Mouse (Mus musculus) lung, embryonic 14.5 days (tissue): ENCODE data around the gene Il1a. TPM values are rescaled to one million over a fixed set of nuclear protein-coding genes. Genes with fewer than 3 reads are reported as not detected.

Experiments used
- ATAC-seq: fragments of 200-750 bp; cut with Nextera tagmentation; 2 replicates; pipeline ENCODE4 v1.8.0; 2017; ENCODE audit warnings: mild to moderate bottlenecking, moderate TSS enrichment, moderate library complexity; ENCODE audit not compliant: insufficient read depth
- DNase-seq: peaks from one replicate; pipeline ENCODE4 v3.0.0-alpha.2; 2015
- H3K27ac ChIP-seq: fragments of 300-500 bp; sonication (generic); 2 replicates; pipeline ENCODE4 v1.5.1; 2014; ENCODE audit warnings: low read depth, mild to moderate bottlenecking, moderate library complexity
- H3K27me3 ChIP-seq: fragments of 300-500 bp; sonication (generic); 2 replicates; pipeline ENCODE4 v1.6.1; 2014; ENCODE audit warnings: low read length, control low read depth; ENCODE audit not compliant: insufficient read depth
- H3K36me3 ChIP-seq: fragments of 300-500 bp; sonication (generic); 2 replicates; pipeline ENCODE4 v1.6.1; 2014; ENCODE audit warnings: control low read depth; ENCODE audit not compliant: insufficient read depth
- H3K4me1 ChIP-seq: fragments of 300-500 bp; sonication (generic); 2 replicates; pipeline ENCODE4 v1.6.1; 2014; ENCODE audit warnings: antibody characterized with exemption, control low read depth; ENCODE audit not compliant: insufficient read depth
- H3K4me2 ChIP-seq: fragments of 300-500 bp; sonication (generic); 2 replicates; pipeline ENCODE4 v1.6.1; 2014; ENCODE audit warnings: mild to moderate bottlenecking
- H3K4me3 ChIP-seq: fragments of 300-500 bp; sonication (generic); 2 replicates; pipeline ENCODE4 v1.5.1; 2014; ENCODE audit warnings: low read depth, low read length
- H3K9ac ChIP-seq: fragments of 300-500 bp; sonication (generic); 2 replicates; pipeline ENCODE4 v1.6.1; 2014
- H3K9me3 ChIP-seq: fragments of 300-500 bp; sonication (generic); 2 replicates; pipeline ENCODE4 v1.6.1; 2016; ENCODE audit warnings: low read depth, low read length, control low read depth
- CTCF ChIP-seq: IDR thresholded peaks from 2 replicates; pipeline ENCODE4 v1.5.1; 2016; ENCODE audit warnings: antibody characterized with exemption, low read depth
- WGBS: fragments of 180-500 bp; shearing (Covaris S2); extraction: QIAGEN DNeasy Blood & Tissue Kit; methylation state at CpG from one replicate; pipeline ENCODE4 v1.1.7; 2014; 5-methylcytosine and 5-hydroxymethylcytosine counted together
- polyA plus RNA-seq: library from polyadenylated mRNA; unstranded; fragments of >200 nt; fragmentation: Nextera tagmentation; extraction: Ambion mirVana; gene quantifications from 2 replicates; pipeline ENCODE4 v1.2.1, GENCODE M21; 2014

Il1a gene
- polyA plus RNA-seq, 1 experiment from 2014 or later: not detected

DNA sequence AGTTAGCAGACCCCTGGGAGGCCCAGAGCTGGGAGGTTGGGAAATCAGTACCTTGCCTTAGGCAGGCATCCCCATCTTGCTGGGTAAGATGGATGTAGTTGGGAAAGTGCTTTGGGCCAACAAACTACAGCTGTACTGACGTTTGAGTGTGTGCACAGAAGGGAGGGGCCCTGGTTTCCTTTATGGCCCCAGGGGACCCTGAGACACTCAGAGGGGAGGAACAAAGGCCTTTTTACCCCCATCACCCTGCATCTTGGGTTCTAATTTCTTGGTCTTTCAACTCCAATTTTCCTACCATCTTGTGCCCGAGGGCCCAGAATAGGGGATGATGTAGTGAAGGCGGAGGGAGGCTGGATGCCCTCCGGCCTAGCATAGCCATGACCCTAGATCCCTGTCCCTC lies 53.8 kb downstream of the Il1a start:
- WGBS: 70% methylated on average over 4 of the region's 4 CpGs
- Histone ChIP-seq H3K36me3 (no peaks in the 10 kb centered on the region), H3K4me2 (no peak overlapping the region), H3K4me3 (no peak overlapping the region), H3K27me3 (no peaks in the 10 kb centered on the region), H3K9ac (no peak overlapping the region), H3K4me1 (no peaks in the 10 kb centered on the region), H3K27ac (no peak overlapping the region), H3K9me3 (no peaks in the 10 kb centered on the region)
- DNase-seq: no peak
- ATAC-seq: no peak
- TF ChIP-seq CTCF: no peak

DNA sequence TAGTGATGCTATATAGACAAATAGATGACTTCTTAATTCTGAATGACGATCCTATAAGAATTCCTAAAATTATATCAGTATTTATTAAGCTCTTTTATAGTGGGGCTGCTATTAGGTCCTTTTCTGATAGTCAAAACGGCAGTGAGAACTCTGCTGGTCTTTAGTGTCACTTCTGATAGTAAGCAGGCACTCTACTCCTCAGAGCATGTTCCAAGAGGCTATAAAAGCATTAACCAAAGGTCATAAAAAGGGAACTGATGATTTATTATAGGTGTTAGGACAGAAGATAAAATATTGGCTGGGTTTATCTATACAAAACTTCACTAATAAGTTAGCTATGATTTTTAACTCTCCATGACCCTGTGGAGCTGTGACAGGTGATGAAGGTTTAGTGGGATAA lies 55.7 kb downstream of the Il1a start:
- WGBS: 62% methylated on average over 2 of the region's 2 CpGs
- Histone ChIP-seq H3K4me1 (no peaks in the 10 kb centered on the region), H3K36me3 (no peaks in the 10 kb centered on the region), H3K27me3 (no peaks in the 10 kb centered on the region), H3K9me3 (no peaks in the 10 kb centered on the region), H3K4me3 (no peak overlapping the region), H3K9ac (no peak overlapping the region), H3K27ac (no peak overlapping the region), H3K4me2 (no peak overlapping the region)
- ATAC-seq: no peak
- no peak for TF ChIP-seq CTCF
- DNase-seq: no peak

DNA sequence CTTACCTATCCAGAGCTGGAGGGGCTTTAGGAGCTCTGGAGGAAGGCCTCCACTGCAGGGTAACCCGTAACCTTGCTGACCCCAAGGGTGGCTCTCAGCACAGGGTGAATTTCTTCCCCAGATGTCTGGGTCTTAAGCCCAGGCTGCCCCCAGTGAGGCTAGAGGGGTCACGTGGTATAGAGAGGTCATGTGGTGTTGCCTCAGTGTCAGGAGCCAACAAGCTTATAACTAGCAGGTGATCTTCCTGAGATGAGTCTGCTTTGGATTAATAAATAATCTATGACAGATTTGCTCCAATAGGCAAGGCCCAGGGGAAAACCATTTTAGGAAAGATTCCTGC lies 56.2 kb downstream of the Il1a start:
- no peak for ATAC-seq
- Histone ChIP-seq H3K36me3 (no peaks in the 10 kb centered on the region), H3K9ac (no peak overlapping the region), H3K4me1 (no peaks in the 10 kb centered on the region), H3K4me2 (no peak overlapping the region), H3K27ac (no peak overlapping the region), H3K4me3 (no peak overlapping the region), H3K27me3 (no peaks in the 10 kb centered on the region), H3K9me3 (no peaks in the 10 kb centered on the region)
- TF ChIP-seq CTCF: no peak
- 72% methylated on average over 2 of the region's 2 CpGs for WGBS
- DNase-seq: no peak

DNA sequence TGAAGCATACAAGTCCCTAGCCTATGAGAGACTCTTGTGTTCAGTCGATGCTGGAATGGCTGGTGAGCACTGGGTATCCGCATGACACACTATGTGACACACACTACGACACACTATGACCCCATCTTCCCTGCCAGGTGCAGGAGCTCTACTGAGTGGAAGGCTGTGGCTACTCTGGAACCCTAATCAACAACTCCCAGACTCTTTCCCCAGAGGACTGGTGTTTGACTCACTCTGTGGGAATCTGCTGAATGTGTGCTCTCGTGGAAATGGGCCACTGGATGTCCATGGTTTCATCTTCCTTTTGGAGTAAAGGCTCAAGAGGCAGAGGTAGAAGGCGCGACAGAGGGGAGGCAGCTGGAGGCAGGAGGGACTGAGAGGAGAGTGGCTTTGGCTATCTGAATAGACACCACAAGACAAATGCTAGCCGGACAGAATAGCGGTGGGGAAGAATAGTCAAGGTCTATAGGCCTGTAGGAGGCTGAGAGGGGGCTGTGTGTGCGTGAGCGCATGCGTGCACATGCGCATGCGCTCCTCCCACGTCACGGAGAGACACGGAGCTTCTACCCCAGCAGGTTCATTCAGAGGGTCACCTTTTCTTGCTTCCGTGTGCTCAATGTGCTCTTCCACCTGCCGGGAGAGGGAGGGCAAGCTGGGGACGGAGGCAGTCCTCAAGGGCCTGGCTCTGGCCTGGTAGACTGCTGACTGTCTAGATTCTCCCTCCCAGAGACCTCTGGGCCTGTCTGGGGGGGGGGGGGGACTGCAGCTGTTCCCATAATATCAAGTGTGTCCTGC lies 56.7 kb downstream of the Il1a start:
- H3K36me3 ChIP-seq: no peaks in the 10 kb centered on the region
- no peak overlapping the region for H3K27ac ChIP-seq
- no peak overlapping the region for H3K4me2 ChIP-seq
- TF ChIP-seq CTCF: no peak
- no peaks in the 10 kb centered on the region for H3K27me3 ChIP-seq
- ATAC-seq (no peak), DNase-seq (no peak)
- H3K4me3 ChIP-seq: no peak overlapping the region
- no peaks in the 10 kb centered on the region for H3K9me3 ChIP-seq
- WGBS: 83% methylated on average over 19 of the region's 19 CpGs
- no peak overlapping the region for H3K9ac ChIP-seq
- H3K4me1 ChIP-seq: no peaks in the 10 kb centered on the region

Other genes with a start within 250 kb of the Il1a start
- gene Ttl, start 244.0 kb downstream of the Il1a start, polyA plus RNA-seq: 16.5 and 17.5 TPM in 2 replicates
- 22.6 and 28.5 TPM in 2 replicates for gene Polr1b, start 209.0 kb downstream of the Il1a start, polyA plus RNA-seq
- gene Chchd5, start 180.3 kb downstream of the Il1a start, polyA plus RNA-seq: 25.7 and 28.2 TPM in 2 replicates
- 29.5 and 34.4 TPM in 2 replicates for gene Slc20a1, start 111.2 kb downstream of the Il1a start, polyA plus RNA-seq
- 73.4 and 79.4 TPM in 2 replicates for gene Ckap2l, start 12.8 kb downstream of the Il1a start, polyA plus RNA-seq
- gene Il1b, start 61.2 kb upstream of the Il1a start, polyA plus RNA-seq: not detected in 2 replicates
- gene F830045P16Rik, start 226.6 kb upstream of the Il1a start, polyA plus RNA-seq: not detected in 2 replicates